9 mouse cellular contexts compared by ENCODE assay signal in genomic region chr1:156996084-156996880, GRCm38 (mm10). TPM values are rescaled to one million over a fixed set of nuclear protein-coding genes. Genes with fewer than 3 reads are reported as not detected.
DNase-seq lines count a peak whose midpoint lies in the region; ATAC-seq and TF ChIP-seq lines count a peak whose summit lies in the region.
"Had no signal": no experiment of that assay in that cellular context is flagged by ENCODE, and none has a peak within 500 bp of the region (broad histone marks: within the 10 kb centered on the region; RNA-seq: fewer than 3 reads in every experiment).

No protein-coding gene starts in this region.

- H3K9ac ChIP-seq in liver, adult 2 months (ENCODE audit: low read depth, low read length), result no peak overlapping the region
- H3K9ac ChIP-seq in liver, embryonic 11.5 days (ENCODE audit: low read depth, low read length), result no peak overlapping the region
- no peak overlapping the region for H3K9ac ChIP-seq in hindbrain, embryonic 13.5 days
- no peak overlapping the region for H3K9ac ChIP-seq in midbrain, embryonic 15.5 days
- H3K9ac ChIP-seq: limb, embryonic 13.5 days had no signal

- WGBS in liver, adult 2 months, result 94% methylated on average over 10 of the region's 10 CpGs
- 76% methylated on average over 10 of the region's 10 CpGs for WGBS in liver, embryonic 11.5 days
- WGBS in hindbrain, embryonic 13.5 days, result 81% methylated on average over 10 of the region's 10 CpGs
- 88% methylated on average over 10 of the region's 10 CpGs for WGBS in midbrain, embryonic 15.5 days

- no peak for TF ChIP-seq POLR2A in liver, adult 2 months (IDR thresholded peaks at IDR 0.05; ENCODE audit: extremely low read depth, insufficient read depth, low read length)
- no peak for TF ChIP-seq POLR2A in bone marrow macrophage, adult 2 months (IDR thresholded peaks at IDR 0.05; ENCODE audit: borderline replicate concordance, low read depth, low read length)

- ATAC-seq in liver, embryonic 11.5 days (replicated peaks; ENCODE audit: low FRiP score), result no peak
- ATAC-seq in hindbrain, embryonic 13.5 days (ENCODE audit: low FRiP score), result no peak
- no peak for ATAC-seq in midbrain, embryonic 15.5 days (replicated peaks)

- H3K4me1 ChIP-seq in liver, adult 2 months (ENCODE audit: control insufficient read depth, insufficient read depth, low read length), result no peaks in the 10 kb centered on the region; the same call in 1 of the 2 replicates
- H3K4me1 ChIP-seq in liver, embryonic 11.5 days (replicated peaks; ENCODE audit: control insufficient read depth, insufficient read depth, low read length), result peaks cover 15% of the 10 kb centered on the region
- H3K4me1 ChIP-seq in bone marrow macrophage, adult 2 months (ENCODE audit: control insufficient read depth, insufficient read depth, low read length), result peaks cover 28% of the 10 kb centered on the region
- peaks cover 37% of the 10 kb centered on the region for H3K4me1 ChIP-seq in hindbrain, embryonic 13.5 days (replicated peaks)
- H3K4me1 ChIP-seq in midbrain, embryonic 15.5 days, result peaks cover 27% of the 10 kb centered on the region

- no peak for TF ChIP-seq CTCF in liver, adult 2 months (IDR thresholded peaks at IDR 0.05; ENCODE audit: low read depth, low read length)
- TF ChIP-seq CTCF in bone marrow macrophage, adult 2 months (IDR thresholded peaks at IDR 0.05; ENCODE audit: low read depth, low read length), result no peak
- no peak for TF ChIP-seq CTCF in left cerebral cortex, adult 2 months (IDR thresholded peaks at IDR 0.05)

- peak; percentile 21 for DNase-seq in liver, adult 2 months (ENCODE audit: extremely low read depth, low read depth, low spot score)
- no peak for DNase-seq in liver, embryonic 11.5 days (ENCODE audit: low spot score)
- DNase-seq in cerebellum, adult 11 months, result no peak
- DNase-seq in left cerebral cortex, adult 2 months (ENCODE audit: extremely low spot score in 1 of 2, low spot score in 2 of 2), result no peak
- DNase-seq in heart, postnatal 4 days, result no peak

- no peaks in the 10 kb centered on the region for H3K36me3 ChIP-seq in liver, adult 2 months (ENCODE audit: control insufficient read depth, insufficient read depth, low read length)
- H3K36me3 ChIP-seq in liver, embryonic 11.5 days (ENCODE audit: control insufficient read depth, insufficient read depth, low read length), result no peaks in the 10 kb centered on the region
- H3K36me3 ChIP-seq in hindbrain, embryonic 13.5 days, result no peaks in the 10 kb centered on the region
- H3K36me3 ChIP-seq in midbrain, embryonic 15.5 days (replicated peaks), result no peaks in the 10 kb centered on the region
- H3K36me3 ChIP-seq: limb, embryonic 13.5 days had no signal

- H3K27ac ChIP-seq in liver, adult 2 months (replicated peaks; ENCODE audit: insufficient read depth, low read depth, low read length), result no peak overlapping the region
- no peak overlapping the region for H3K27ac ChIP-seq in liver, embryonic 11.5 days (ENCODE audit: low read depth, low read length)
- H3K27ac ChIP-seq in bone marrow macrophage, adult 2 months (ENCODE audit: insufficient read depth, low read depth, low read length), result peak overlapping the region; percentile 87
- peak overlapping the region; percentile 76 for H3K27ac ChIP-seq in hindbrain, embryonic 13.5 days
- H3K27ac ChIP-seq in midbrain, embryonic 15.5 days, result 0 out of 2 replicates have a peak overlapping the region, but pooled peaks have one; percentile 35
- no peak overlapping the region for H3K27ac ChIP-seq in left cerebral cortex, adult 2 months
- H3K27ac ChIP-seq: limb, embryonic 13.5 days had no signal

- no peaks in the 10 kb centered on the region for H3K9me3 ChIP-seq in liver, embryonic 11.5 days (ENCODE audit: control insufficient read depth, low read length)
- no peaks in the 10 kb centered on the region for H3K9me3 ChIP-seq in hindbrain, embryonic 13.5 days
- H3K9me3 ChIP-seq in midbrain, embryonic 15.5 days, result no peaks in the 10 kb centered on the region
- H3K9me3 ChIP-seq: limb, embryonic 13.5 days had no signal

- no peaks in the 10 kb centered on the region for H3K27me3 ChIP-seq in liver, adult 2 months (ENCODE audit: control insufficient read depth, insufficient read depth, low read length)
- H3K27me3 ChIP-seq in liver, embryonic 11.5 days (replicated peaks; ENCODE audit: control insufficient read depth, insufficient read depth, low read length), result no peaks in the 10 kb centered on the region
- no peaks in the 10 kb centered on the region for H3K27me3 ChIP-seq in hindbrain, embryonic 13.5 days
- H3K27me3 ChIP-seq in midbrain, embryonic 15.5 days (replicated peaks), result no peaks in the 10 kb centered on the region

- H3K79me2 ChIP-seq in liver, adult 2 months (ENCODE audit: control insufficient read depth, insufficient read depth, low read length), result no peaks in the 10 kb centered on the region

- intact Hi-C loops in left cerebral cortex, adult 2 months (cut with DNase I), result loop anchor here (2.0 to 5.0 kb wide), 3 partner anchors 57 to 229 kb away; partner anchors contain the start of gene Ralgps2

- H3K4me2 ChIP-seq in liver, embryonic 11.5 days, result no peak overlapping the region
- H3K4me2 ChIP-seq in hindbrain, embryonic 13.5 days, result no peak overlapping the region
- H3K4me2 ChIP-seq in midbrain, embryonic 15.5 days, result no peak overlapping the region
- H3K4me2 ChIP-seq: limb, embryonic 13.5 days had no signal

- no peak overlapping the region for H3K4me3 ChIP-seq in liver, adult 2 months (ENCODE audit: insufficient read depth, low read depth, low read length)
- no peak overlapping the region for H3K4me3 ChIP-seq in liver, embryonic 11.5 days (ENCODE audit: low read depth, low read length)
- H3K4me3 ChIP-seq in bone marrow macrophage, adult 2 months (ENCODE audit: insufficient read depth, low read length), result no peak overlapping the region
- no peak overlapping the region for H3K4me3 ChIP-seq in hindbrain, embryonic 13.5 days
- H3K4me3 ChIP-seq in midbrain, embryonic 15.5 days, result no peak overlapping the region
- H3K4me3 ChIP-seq in left cerebral cortex, adult 2 months, result no peak overlapping the region
- H3K4me3 ChIP-seq: limb, embryonic 13.5 days had no signal

RNA-seq across cellular contexts. Expression of gene Ralgps2, which starts 56.9 kb away (rescaled TPM):
- 18.9 and 20.4 TPM in 2 replicates for total RNA-seq in liver, adult 2 months (2014; rRNA removed)
- polyA plus RNA-seq in liver, adult 2 months (2012; rRNA removed), result 2.7 and 3.4 TPM in 2 replicates
- polyA plus RNA-seq in liver, embryonic 11.5 days (2014; fragmentation: Nextera tagmentation; extraction: Ambion mirVana), result 33.6 and 38.6 TPM in 2 replicates
- 10.3 and 13.0 TPM in 2 replicates for polyA plus RNA-seq in bone marrow macrophage, adult 2 months (2012; ENCODE audit: insufficient read depth, insufficient read length, missing spikeins)
- 118 TPM in 2 replicates for polyA plus RNA-seq in hindbrain, embryonic 13.5 days (2015; fragmentation: Nextera tagmentation; extraction: Ambion mirVana)
- polyA plus RNA-seq in midbrain, embryonic 15.5 days (2015; fragmentation: Nextera tagmentation; extraction: Ambion mirVana), result 87.9 and 104 TPM in 2 replicates
- 10 to 100 TPM; 40.5 to 43.2 TPM for total RNA-seq in left cerebral cortex, adult 2 months (2021)
- total RNA-seq in heart, postnatal 4 days (2021), result 10 to 100 TPM; 32.3 to 39.3 TPM

Comparison
In these comparisons a context has a peak if more than half of its experiments do, and no peak if none do; other contexts are left out.
1. H3K27ac ChIP-seq: peak in bone marrow macrophage, adult 2 months (single experiment), hindbrain, embryonic 13.5 days (single experiment) and midbrain, embryonic 15.5 days (single experiment); none in liver, adult 2 months (single experiment), liver, embryonic 11.5 days (single experiment) and left cerebral cortex, adult 2 months (single experiment).